Mouse (Mus musculus) cerebellum, postnatal 25 days (tissue): ENCODE measurements around the gene Vmn1r171.
"Not testable (repeated sequence)": the region's sequence is repeated elsewhere in the genome, so short reads cannot be mapped to it uniquely, and the experiment has no call there.

Experiments used
- DNase-seq, 2 experiments: peaks; one replicate each; pipeline ENCODE4 v3.0.0; 2021; ENCODE audit warnings: mixed read lengths in 2 of 2

Vmn1r171 gene

DNA sequence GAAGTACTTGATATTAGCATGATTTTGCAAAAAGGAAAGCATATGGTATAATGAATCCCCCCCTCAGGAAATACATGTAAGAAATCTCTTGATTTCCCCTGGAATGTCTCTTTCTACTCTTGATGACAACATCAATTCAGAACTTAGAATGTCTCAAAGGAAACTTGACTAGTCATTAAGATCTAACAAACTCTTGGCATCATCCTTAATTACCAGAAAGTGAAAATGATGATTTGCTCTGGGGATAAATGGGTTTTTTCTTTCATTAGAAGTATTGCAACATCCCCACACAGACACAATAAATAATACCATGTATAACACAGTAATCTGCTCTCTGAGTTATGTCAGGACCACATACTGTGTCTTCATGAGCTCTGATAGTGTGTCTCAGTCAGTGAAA is at the start of gene Vmn1r171:
TSS of gene Vmn1r171 (plus strand) at position 301 of the 400 bp plus-strand sequence.
- DNase-seq: no peak

DNA sequence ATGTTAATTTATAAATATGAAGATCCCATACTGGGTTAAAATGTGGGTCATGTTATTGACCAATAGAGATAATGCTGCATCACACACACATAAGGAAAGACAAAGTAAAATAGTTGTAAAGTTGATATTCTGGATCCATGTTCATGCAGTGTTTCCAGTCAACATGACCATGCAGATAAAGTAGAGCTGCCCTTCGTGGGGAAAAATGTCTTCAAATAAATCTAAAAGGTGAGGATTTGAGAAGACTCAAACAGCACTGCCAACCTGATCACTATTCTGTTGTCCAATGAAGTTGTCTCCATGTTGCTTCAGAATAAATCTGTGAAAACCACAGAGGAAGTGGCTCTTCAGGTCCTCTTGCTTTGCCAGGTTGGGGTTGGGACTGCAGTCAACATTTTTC is 24.6 kb upstream of the Vmn1r171 start, which contains the start of gene Vmn1r170:
TSS of gene Vmn1r170 (plus strand) at position 301 of the 400 bp plus-strand sequence.
- DNase-seq: not testable (repeated sequence)

DNA sequence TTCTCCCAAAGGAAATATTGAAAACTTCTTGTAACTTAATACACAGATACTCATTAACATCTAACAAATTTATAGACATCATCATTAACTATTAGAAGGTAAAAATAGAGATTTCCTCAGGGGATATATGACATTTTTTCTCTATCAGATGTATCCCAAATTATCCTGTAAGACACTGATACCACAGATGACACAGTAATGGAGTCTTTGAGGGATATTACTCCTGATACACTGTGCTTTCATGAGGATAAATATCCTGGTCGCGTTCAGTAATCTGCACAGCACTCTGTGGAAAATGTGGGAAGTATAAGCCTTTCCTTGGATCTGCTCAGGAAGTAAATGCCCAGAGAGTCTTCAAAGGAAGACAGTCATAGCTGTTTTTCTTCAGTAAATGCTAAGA is 27.5 kb downstream of the Vmn1r171 start, which contains the start of gene Vmn1r172:
TSS of gene Vmn1r172 (plus strand) at position 301 of the 400 bp plus-strand sequence.
- no peak for DNase-seq
